In genomic region chr3:145833948-145834538, GRCm38 (mm10) we compare ENCODE assay signal across 7 mouse cellular contexts.
DNase-seq lines count a peak whose midpoint lies in the region; ATAC-seq lines count a peak whose summit lies in the region.

No protein-coding gene starts in this region.

- no peak overlapping the region for H3K4me3 ChIP-seq in lung, embryonic 16.5 days (ENCODE audit: low read length)
- H3K4me3 ChIP-seq in stomach, embryonic 15.5 days (replicated peaks), result no peak overlapping the region

- no peaks in the 10 kb centered on the region for H3K9me3 ChIP-seq in lung, embryonic 16.5 days (ENCODE audit: control insufficient read depth, low read length)
- H3K9me3 ChIP-seq in stomach, embryonic 15.5 days, result no peaks in the 10 kb centered on the region

- no peaks in the 10 kb centered on the region for H3K36me3 ChIP-seq in lung, embryonic 16.5 days (ENCODE audit: control insufficient read depth, insufficient read depth, low read length)
- no peaks in the 10 kb centered on the region for H3K36me3 ChIP-seq in stomach, embryonic 15.5 days

- H3K4me2 ChIP-seq in lung, embryonic 16.5 days (ENCODE audit: low read depth, low read length), result no peak overlapping the region
- H3K4me2 ChIP-seq in stomach, embryonic 15.5 days, result no peak overlapping the region

- H3K9ac ChIP-seq in lung, embryonic 16.5 days (ENCODE audit: low read length), result no peak overlapping the region
- H3K9ac ChIP-seq in stomach, embryonic 15.5 days, result no peak overlapping the region

- 24% methylated on average over 8 of the region's 8 CpGs for WGBS in lung, embryonic 16.5 days
- 28% methylated on average over 8 of the region's 8 CpGs for WGBS in stomach, embryonic 15.5 days

- DNase-seq in lung, postnatal 14 days, result no peak
- peak; percentile 28 to 47 for DNase-seq in layer of hippocampus, postnatal 36 days
- no peak for DNase-seq in urinary bladder, postnatal 10 days (ENCODE audit: low spot score)
- DNase-seq in thymus, postnatal 36 days, result no peak

- no peak for ATAC-seq in lung, embryonic 16.5 days (ENCODE audit: low read depth)
- peak; percentile 96 for ATAC-seq in frontal cortex, adult (ENCODE audit: low TSS enrichment)
- ATAC-seq in stomach, embryonic 15.5 days (ENCODE audit: insufficient read depth, low FRiP score, low read depth), result no peak

- peaks cover 9% of the 10 kb centered on the region; the same call in 1 of the 2 replicates for H3K4me1 ChIP-seq in lung, embryonic 16.5 days (replicated peaks; ENCODE audit: control insufficient read depth, insufficient read depth, low read length)
- no peaks in the 10 kb centered on the region for H3K4me1 ChIP-seq in stomach, embryonic 15.5 days

- H3K27me3 ChIP-seq in lung, embryonic 16.5 days (ENCODE audit: control insufficient read depth, insufficient read depth, low read depth, low read length), result no peaks in the 10 kb centered on the region
- H3K27me3 ChIP-seq in stomach, embryonic 15.5 days (replicated peaks), result no peaks in the 10 kb centered on the region

- H3K27ac ChIP-seq in lung, embryonic 16.5 days (ENCODE audit: low read length), result 0 out of 2 replicates have a peak overlapping the region, but pooled peaks have one; percentile 17
- peak overlapping the region; percentile 45 for H3K27ac ChIP-seq in stomach, embryonic 15.5 days

Comparison
In these comparisons a context has a peak if more than half of its experiments do, and no peak if none do; other contexts are left out.
1. DNase-seq: peak in layer of hippocampus, postnatal 36 days (2 of 2); none in lung, postnatal 14 days (single experiment), urinary bladder, postnatal 10 days (single experiment) and thymus, postnatal 36 days (0 of 2).